Mouse (Mus musculus) liver, embryonic 14.5 days (tissue): ENCODE measurements around the gene Ncbp3. TPM values are rescaled to one million over a fixed set of nuclear protein-coding genes. Genes with fewer than 3 reads are reported as not detected.

Experiments used
- ATAC-seq: fragments of 200-750 bp; cut with Nextera tagmentation; 2 replicates; pipeline ENCODE4 v1.8.0; 2017; ENCODE audit warnings: moderate number of reproducible peaks, mild to moderate bottlenecking, moderate library complexity; ENCODE audit not compliant: insufficient read depth
- DNase-seq, 3 experiments: peaks; one replicate each; pipeline ENCODE4 v3.0.0-alpha.2; 2012 to 2013; ENCODE audit warnings: low read depth in 3 of 3, low spot score in 3 of 3
- H3K27ac ChIP-seq: fragments of 300-500 bp; sonication (generic); 2 replicates; pipeline ENCODE4 v1.5.1; 2014; ENCODE audit warnings: moderate library complexity, mild to moderate bottlenecking, control low read depth, inconsistent platforms
- H3K27me3 ChIP-seq: fragments of 300-500 bp; sonication (generic); 2 replicates; pipeline ENCODE4 v1.6.1; 2014; ENCODE audit warnings: mild to moderate bottlenecking, low read length, moderate library complexity; ENCODE audit not compliant: control insufficient read depth, insufficient read depth
- H3K36me3 ChIP-seq: fragments of 300-500 bp; sonication (generic); replicated peaks from 2 replicates; pipeline ENCODE4 v1.6.1; 2014; ENCODE audit warnings: low read depth; ENCODE audit not compliant: control insufficient read depth, insufficient read depth
- H3K4me1 ChIP-seq, 2 experiments: fragments of 200-500 bp in 1 of 2; fragments of 300-500 bp in 1 of 2; sonication (generic) in 1 of 2; replicated peaks; 2 replicates each; pipeline ENCODE4 v1.6.1; 2012 to 2014; ENCODE audit warnings: antibody characterized with exemption in 1 of 2, inconsistent platforms in 1 of 2, low read length in 1 of 2; ENCODE audit not compliant: control insufficient read depth in 2 of 2, insufficient read depth in 2 of 2
- H3K4me2 ChIP-seq: fragments of 300-500 bp; sonication (generic); 2 replicates; pipeline ENCODE4 v1.6.1; 2014; ENCODE audit warnings: low read depth, mild to moderate bottlenecking, control low read depth, moderate library complexity
- H3K4me3 ChIP-seq, 2 experiments: fragments of 200-500 bp in 1 of 2; fragments of 300-500 bp in 1 of 2; sonication (generic) in 1 of 2; 2 replicates each; pipeline ENCODE4 v1.5.1; 2012 to 2014; ENCODE audit warnings: low read depth in 2 of 2, low read length in 2 of 2, mild to moderate bottlenecking in 2 of 2, control low read depth in 1 of 2, inconsistent platforms in 1 of 2, moderate library complexity in 1 of 2; ENCODE audit not compliant: insufficient read depth in 1 of 2
- H3K9ac ChIP-seq: fragments of 300-500 bp; sonication (generic); replicated peaks from 2 replicates; pipeline ENCODE4 v1.6.1; 2014; ENCODE audit warnings: mild to moderate bottlenecking, control low read depth, moderate library complexity
- H3K9me3 ChIP-seq: fragments of 300-500 bp; sonication (generic); 2 replicates; pipeline ENCODE4 v1.6.1; 2016; ENCODE audit warnings: low read length, mixed read lengths; ENCODE audit not compliant: control insufficient read depth
- CTCF ChIP-seq: IDR thresholded peaks from 2 replicates; pipeline ENCODE4 v1.5.1; 2016; ENCODE audit warnings: antibody characterized with exemption, low read depth, control low read depth
- EP300 ChIP-seq: IDR thresholded peaks from 2 replicates; pipeline ENCODE4 v1.6.1; 2016; ENCODE audit warnings: antibody characterized with exemption, low read depth
- WGBS: fragments of 180-500 bp; shearing (Covaris S2); extraction: QIAGEN DNeasy Blood & Tissue Kit; methylation state at CpG from one replicate; pipeline ENCODE4 v1.1.7; 2014; ENCODE audit not compliant: insufficient replicate concordance; 5-methylcytosine and 5-hydroxymethylcytosine counted together
- polyA plus RNA-seq, 2 experiments: library from polyadenylated mRNA; depleted of rRNA in 1 of 2; stranded (reverse) in 1 of 2; unstranded in 1 of 2; fragments of >200 nt; fragmentation: Nextera tagmentation in 1 of 2; extraction: Ambion mirVana in 1 of 2; gene quantifications; 2 replicates each; pipeline versions ENCODE4 v1.2.1 to v1.2.3; 2012 to 2014

The Ncbp3 gene
- polyA plus RNA-seq, 2 experiments: 2.4 to 3.1 TPM

DNA sequence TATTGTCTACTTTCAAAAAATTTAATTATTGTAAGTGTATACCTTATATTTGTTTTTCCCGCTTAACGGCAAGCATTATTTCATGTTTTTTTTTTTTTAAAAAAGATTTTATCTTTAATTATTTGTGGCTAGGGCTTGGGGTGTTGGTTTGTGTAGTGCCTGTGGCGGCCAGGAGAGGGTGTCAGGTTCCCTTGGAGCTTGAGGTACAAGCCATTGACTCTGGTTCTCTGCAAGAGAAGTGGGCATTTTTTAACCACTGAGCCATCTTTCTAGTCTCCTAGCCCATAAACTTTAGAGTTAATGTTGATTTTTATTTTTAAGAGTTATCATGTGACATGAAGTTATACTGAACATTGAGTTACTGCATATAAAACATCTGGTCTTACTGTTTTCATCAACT lies 24.3 kb downstream of the Ncbp3 start:
- peaks cover 64% of the 10 kb centered on the region for H3K36me3 ChIP-seq

DNA sequence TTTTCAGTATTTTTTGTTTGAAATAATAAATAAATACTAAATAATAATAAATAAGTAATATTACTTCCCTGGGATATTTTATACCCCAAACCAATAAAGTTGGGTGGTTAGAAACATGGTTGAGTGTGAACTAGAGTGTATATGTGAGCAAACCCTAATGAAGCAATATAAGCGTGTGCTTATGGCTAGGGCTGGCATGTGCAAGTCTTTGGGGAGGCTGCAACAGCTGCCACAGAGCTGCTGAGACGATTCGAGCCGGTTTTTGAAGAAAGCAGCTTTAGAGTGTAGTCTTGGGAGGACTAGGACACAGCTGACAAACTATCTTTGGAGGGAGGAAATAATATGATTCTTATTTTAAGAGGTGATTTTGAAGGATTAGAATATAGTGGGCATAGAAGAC lies 28.7 kb downstream of the Ncbp3 start:
- no peak overlapping the region for H3K27ac ChIP-seq
- no peak overlapping the region for H3K9ac ChIP-seq
- peaks cover 60% of the 10 kb centered on the region for H3K36me3 ChIP-seq
- H3K27me3 ChIP-seq: no peaks in the 10 kb centered on the region
- H3K4me3 ChIP-seq: no peak overlapping the region
- TF ChIP-seq CTCF (no peak), EP300 (no peak)
- no peaks in the 10 kb centered on the region for H3K4me1 ChIP-seq
- H3K4me2 ChIP-seq: no peak overlapping the region
- H3K9me3 ChIP-seq: no peaks in the 10 kb centered on the region
- DNase-seq: no peak
- 85% methylated on average over 4 of the region's 4 CpGs for WGBS
- ATAC-seq: no peak

More for the DNA sequence above, 24.3 kb downstream of the Ncbp3 start:
- no peak overlapping the region for H3K4me3 ChIP-seq
- no peaks in the 10 kb centered on the region for H3K4me1 ChIP-seq
- H3K27me3 ChIP-seq: no peaks in the 10 kb centered on the region
- H3K9ac ChIP-seq: no peak overlapping the region
- no peak overlapping the region for H3K4me2 ChIP-seq
- no peak for TF ChIP-seq EP300
- TF ChIP-seq CTCF: peak; percentile 58
- ATAC-seq: no peak
- no peaks in the 10 kb centered on the region for H3K9me3 ChIP-seq
- DNase-seq: no peak
- 70% methylated on average over 3 of the region's 3 CpGs for WGBS
- H3K27ac ChIP-seq: no peak overlapping the region

- ATAC-seq (no peak), DNase-seq (no peak)
- TF ChIP-seq EP300: no peak
- TF ChIP-seq CTCF: no peak
- H3K4me3 ChIP-seq: no peak overlapping the region
- H3K4me1 ChIP-seq: no peaks in the 10 kb centered on the region
- 87% methylated on average over 4 of the region's 4 CpGs for WGBS
- no peaks in the 10 kb centered on the region for H3K27me3 ChIP-seq
- peaks cover 60% of the 10 kb centered on the region for H3K36me3 ChIP-seq
- H3K4me2 ChIP-seq: no peak overlapping the region
- H3K27ac ChIP-seq: no peak overlapping the region
- no peaks in the 10 kb centered on the region for H3K9me3 ChIP-seq
- H3K9ac ChIP-seq: no peak overlapping the region
Observed at GRCm38 (mm10) chr11:73076733-73077132, 29.1 kb downstream of the Ncbp3 start.

GRCm38 (mm10) chr11:73077211-73077720 lies 29.7 kb downstream of the Ncbp3 start:
- Histone ChIP-seq H3K9me3 (no peaks in the 10 kb centered on the region), H3K4me3 (no peak overlapping the region), H3K4me1 (no peaks in the 10 kb centered on the region), H3K27ac (no peak overlapping the region), H3K36me3 (peaks cover 60% of the 10 kb centered on the region), H3K9ac (no peak overlapping the region), H3K4me2 (no peak overlapping the region), H3K27me3 (no peaks in the 10 kb centered on the region)
- 84% methylated on average over 6 of the region's 6 CpGs for WGBS
- ATAC-seq: no peak
- no peak for DNase-seq
- TF ChIP-seq CTCF (no peak), EP300 (no peak)

GRCm38 (mm10) chr11:73078615-73079014 lies 31.0 kb downstream of the Ncbp3 start:
- Histone ChIP-seq H3K9me3 (no peaks in the 10 kb centered on the region), H3K4me1 (no peaks in the 10 kb centered on the region), H3K27me3 (no peaks in the 10 kb centered on the region), H3K9ac (no peak overlapping the region), H3K36me3 (peaks cover 51% of the 10 kb centered on the region), H3K27ac (no peak overlapping the region), H3K4me3 (no peak overlapping the region), H3K4me2 (no peak overlapping the region)
- TF ChIP-seq CTCF: no peak
- no peak for TF ChIP-seq EP300
- 79% methylated on average over 8 of the region's 8 CpGs for WGBS
- no peak for DNase-seq
- ATAC-seq: no peak
